Mouse (Mus musculus): ENCODE results near the gene Safb. TPM values are rescaled to one million over a fixed set of nuclear protein-coding genes. Genes with fewer than 3 reads are reported as not detected.

The Safb gene
- 95.5 and 109 TPM in 2 replicates for polyA plus RNA-seq (2015; fragmentation: Nextera tagmentation; extraction: Ambion mirVana)

DNA sequence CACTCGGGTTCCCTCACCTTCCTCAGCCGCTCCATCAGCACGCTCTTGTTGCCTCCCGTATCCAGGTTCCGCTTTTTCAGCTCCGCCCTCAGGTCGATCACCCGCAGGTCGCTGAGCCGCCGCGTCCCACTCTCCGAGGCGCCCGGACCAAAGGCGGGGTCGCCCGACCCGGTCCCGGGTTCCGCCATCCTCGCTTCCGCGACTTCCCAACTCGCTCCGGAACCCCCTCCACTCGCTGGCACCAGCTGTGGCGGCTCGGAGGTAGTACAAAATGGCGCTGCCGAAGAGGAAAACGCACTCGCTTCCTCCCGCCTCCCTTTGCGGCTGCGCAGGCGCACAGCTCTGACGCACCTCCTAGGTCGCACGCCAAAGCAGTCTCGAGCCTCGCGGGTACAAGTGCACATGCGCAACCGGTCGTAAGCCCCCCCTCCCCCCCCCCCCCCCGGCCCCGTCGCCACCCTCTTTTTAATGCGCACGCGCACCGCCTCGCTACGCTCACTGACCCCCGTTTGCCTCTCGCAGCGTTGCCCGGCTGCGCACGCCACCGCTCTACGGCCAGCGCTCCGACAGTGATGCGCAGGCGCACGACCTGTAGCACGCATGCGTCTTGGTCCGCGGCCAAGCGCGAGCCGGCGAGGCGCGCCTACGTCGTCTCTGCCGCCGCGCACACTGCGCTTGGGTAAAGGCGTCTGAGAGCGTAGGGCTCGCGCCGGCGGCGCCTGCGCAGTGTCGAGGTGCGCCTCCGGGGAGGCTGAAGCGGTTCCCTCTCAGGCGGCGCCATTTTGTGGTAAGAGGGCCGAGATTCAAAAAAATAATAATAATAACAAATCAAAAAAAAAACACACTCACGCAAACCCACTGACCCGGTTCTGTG, at the start of gene Safb, which contains the start of gene Safb2:
Safb (plus strand) TSS at position 569 of the 874 bp plus-strand sequence.
Safb2 (minus strand) TSS at position 329 of the 874 bp plus-strand sequence.
- H3K4me3 ChIP-seq (ENCODE audit: low read length) = peak within 1 kb of the TSS; percentile 86
- peak within 1 kb of the TSS; percentile 96 for H3K4me2 ChIP-seq (ENCODE audit: low read length)
- under 1% methylated on average over 90 of the region's 101 CpGs for WGBS
- peak; percentile 96 for ATAC-seq
- peaks cover 49% of the 10 kb centered on the region for H3K4me1 ChIP-seq (ENCODE audit: control insufficient read depth, insufficient read depth, low read depth, low read length)
- peaks cover 24% of the 10 kb centered on the region for H3K36me3 ChIP-seq (ENCODE audit: control insufficient read depth, insufficient read depth, low read length)
- peak within 1 kb of the TSS; percentile 89 for H3K9ac ChIP-seq (ENCODE audit: low read depth, low read length)
- H3K9me3 ChIP-seq (ENCODE audit: control insufficient read depth, low read length) = no peaks in the 10 kb centered on the region
- peak within 1 kb of the TSS; percentile 95 for H3K27ac ChIP-seq (ENCODE audit: low read depth, low read length)
- no peaks in the 10 kb centered on the region for H3K27me3 ChIP-seq (replicated peaks; ENCODE audit: control insufficient read depth, insufficient read depth, low read length)

DNA sequence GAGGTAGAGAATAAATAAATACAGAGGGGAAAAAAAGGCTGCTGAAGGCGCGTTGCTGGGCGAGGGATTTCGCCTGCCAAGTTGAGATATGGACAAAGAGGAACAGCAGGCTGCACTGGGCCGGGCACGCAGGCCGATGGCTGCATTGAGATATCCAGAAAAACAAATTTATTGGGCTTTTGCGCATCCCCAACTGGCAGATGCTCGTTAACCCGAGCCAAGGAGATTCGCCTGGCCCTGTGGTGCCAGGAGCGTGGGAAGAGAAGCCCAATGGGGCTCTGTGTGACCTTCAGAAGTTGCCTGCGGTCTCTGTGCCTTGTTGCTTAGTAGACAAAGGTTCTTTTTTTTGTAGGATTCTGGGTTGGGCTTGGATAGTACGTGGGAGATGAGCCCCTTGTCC, 48.4 kb upstream of the Safb start:
- no peaks in the 10 kb centered on the region for H3K36me3 ChIP-seq (ENCODE audit: control insufficient read depth, insufficient read depth, low read length)
- H3K9me3 ChIP-seq (ENCODE audit: control insufficient read depth, low read length) = no peaks in the 10 kb centered on the region
- peak; percentile 70; the same call in 1 of the 2 replicates for ATAC-seq
- H3K4me1 ChIP-seq (ENCODE audit: control insufficient read depth, insufficient read depth, low read depth, low read length) = peaks cover 10% of the 10 kb centered on the region
- H3K4me3 ChIP-seq (ENCODE audit: low read length) = no peak overlapping the region
- WGBS = 28% methylated on average over 14 of the region's 14 CpGs
- no peak overlapping the region for H3K4me2 ChIP-seq (ENCODE audit: low read length)
- no peaks in the 10 kb centered on the region for H3K27me3 ChIP-seq (replicated peaks; ENCODE audit: control insufficient read depth, insufficient read depth, low read length)
- H3K9ac ChIP-seq (ENCODE audit: low read depth, low read length) = no peak overlapping the region; the same call in 1 of the 2 replicates
- peak overlapping the region; percentile 76 for H3K27ac ChIP-seq (ENCODE audit: low read depth, low read length)

- Histone ChIP-seq H3K27me3 (replicated peaks; ENCODE audit: control insufficient read depth, insufficient read depth, low read length) (no peaks in the 10 kb centered on the region), H3K4me2 (ENCODE audit: low read length) (no peak overlapping the region), H3K27ac (ENCODE audit: low read depth, low read length) (peak overlapping the region; percentile 58), H3K9ac (ENCODE audit: low read depth, low read length) (no peak overlapping the region), H3K36me3 (ENCODE audit: control insufficient read depth, insufficient read depth, low read length) (no peaks in the 10 kb centered on the region), H3K4me3 (ENCODE audit: low read length) (no peak overlapping the region), H3K9me3 (ENCODE audit: control insufficient read depth, low read length) (no peaks in the 10 kb centered on the region), H3K4me1 (ENCODE audit: control insufficient read depth, insufficient read depth, low read depth, low read length) (peaks cover 10% of the 10 kb centered on the region)
- peak; percentile 57 for ATAC-seq
- WGBS = 28% methylated on average over 3 of the region's 3 CpGs
These were observed 47.8 kb upstream of the Safb start for GRCm38 (mm10) chr17:56536874-56537273.

GRCm38 (mm10) chr17:56537912-56538311, 46.7 kb upstream of the Safb start:
- 19% methylated on average over 8 of the region's 8 CpGs for WGBS
- peaks cover 10% of the 10 kb centered on the region for H3K4me1 ChIP-seq (ENCODE audit: control insufficient read depth, insufficient read depth, low read depth, low read length)
- ATAC-seq = peak; percentile 67
- H3K27ac ChIP-seq (ENCODE audit: low read depth, low read length) = 0 out of 2 replicates have a peak overlapping the region, but pooled peaks have one; percentile 24
- no peaks in the 10 kb centered on the region for H3K27me3 ChIP-seq (replicated peaks; ENCODE audit: control insufficient read depth, insufficient read depth, low read length)
- H3K4me2 ChIP-seq (ENCODE audit: low read length) = no peak overlapping the region
- no peak overlapping the region for H3K4me3 ChIP-seq (ENCODE audit: low read length)
- no peaks in the 10 kb centered on the region for H3K36me3 ChIP-seq (ENCODE audit: control insufficient read depth, insufficient read depth, low read length)
- no peaks in the 10 kb centered on the region for H3K9me3 ChIP-seq (ENCODE audit: control insufficient read depth, low read length)
- no peak overlapping the region for H3K9ac ChIP-seq (ENCODE audit: low read depth, low read length)

DNA sequence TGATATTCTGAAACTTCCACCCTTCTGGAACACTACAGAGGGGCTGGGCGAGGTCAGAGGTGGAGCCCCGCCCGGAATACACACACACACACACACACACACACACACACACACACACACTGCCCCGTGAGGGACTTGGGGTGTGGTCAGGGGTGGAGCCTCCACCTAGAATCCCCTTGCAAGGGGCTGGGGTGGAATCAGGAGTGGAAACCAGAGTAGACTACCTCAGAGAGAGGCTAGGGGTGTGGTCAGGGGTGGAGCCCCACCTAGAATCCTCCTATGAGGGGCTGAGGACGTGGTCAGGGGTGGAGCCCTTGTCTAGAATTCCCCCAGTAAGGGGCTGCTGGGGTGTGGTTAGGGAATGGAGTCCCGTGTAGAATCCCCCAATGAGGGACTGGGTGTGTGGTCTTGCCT, 44.1 kb upstream of the Safb start:
- Histone ChIP-seq H3K4me2 (ENCODE audit: low read length) (no peak overlapping the region), H3K27ac (ENCODE audit: low read depth, low read length) (no peak overlapping the region), H3K4me1 (ENCODE audit: control insufficient read depth, insufficient read depth, low read depth, low read length) (peaks cover 10% of the 10 kb centered on the region), H3K36me3 (ENCODE audit: control insufficient read depth, insufficient read depth, low read length) (no peaks in the 10 kb centered on the region), H3K9ac (ENCODE audit: low read depth, low read length) (no peak overlapping the region), H3K4me3 (ENCODE audit: low read length) (no peak overlapping the region), H3K9me3 (ENCODE audit: control insufficient read depth, low read length) (no peaks in the 10 kb centered on the region), H3K27me3 (replicated peaks; ENCODE audit: control insufficient read depth, insufficient read depth, low read length) (no peaks in the 10 kb centered on the region)
- WGBS = 46% methylated on average over 6 of the region's 6 CpGs
- ATAC-seq = no peak

- 21% methylated on average over 8 of the region's 8 CpGs for WGBS
- H3K27ac ChIP-seq (ENCODE audit: low read depth, low read length) = 0 out of 2 replicates have a peak overlapping the region, but pooled peaks have one; percentile 14
- H3K27me3 ChIP-seq (replicated peaks; ENCODE audit: control insufficient read depth, insufficient read depth, low read length) = no peaks in the 10 kb centered on the region
- H3K4me2 ChIP-seq (ENCODE audit: low read length) = no peak overlapping the region
- ATAC-seq = peak; percentile 35; the same call in 1 of the 2 replicates
- no peaks in the 10 kb centered on the region for H3K36me3 ChIP-seq (ENCODE audit: control insufficient read depth, insufficient read depth, low read length)
- peaks cover 13% of the 10 kb centered on the region for H3K4me1 ChIP-seq (ENCODE audit: control insufficient read depth, insufficient read depth, low read depth, low read length)
- no peaks in the 10 kb centered on the region for H3K9me3 ChIP-seq (ENCODE audit: control insufficient read depth, low read length)
- H3K4me3 ChIP-seq (ENCODE audit: low read length) = no peak overlapping the region
- H3K9ac ChIP-seq (ENCODE audit: low read depth, low read length) = no peak overlapping the region
These were observed 41.9 kb upstream of the Safb start for GRCm38 (mm10) chr17:56542736-56543135.

GRCm38 (mm10) chr17:56543684-56544224, 40.9 kb upstream of the Safb start:
- WGBS = 86% methylated on average over 3 of the region's 3 CpGs
- ATAC-seq = no peak
- no peak overlapping the region for H3K4me3 ChIP-seq (ENCODE audit: low read length)

GRCm38 (mm10) chr17:56544699-56545387, 39.8 kb upstream of the Safb start:
- no peak overlapping the region for H3K4me3 ChIP-seq (ENCODE audit: low read length)
- peaks cover 13% of the 10 kb centered on the region for H3K4me1 ChIP-seq (ENCODE audit: control insufficient read depth, insufficient read depth, low read depth, low read length)
- no peaks in the 10 kb centered on the region for H3K27me3 ChIP-seq (replicated peaks; ENCODE audit: control insufficient read depth, insufficient read depth, low read length)
- no peak overlapping the region for H3K9ac ChIP-seq (ENCODE audit: low read depth, low read length)
- H3K36me3 ChIP-seq (ENCODE audit: control insufficient read depth, insufficient read depth, low read length) = no peaks in the 10 kb centered on the region
- no peak for ATAC-seq
- H3K27ac ChIP-seq (ENCODE audit: low read depth, low read length) = no peak overlapping the region
- H3K4me2 ChIP-seq (ENCODE audit: low read length) = no peak overlapping the region
- H3K9me3 ChIP-seq (ENCODE audit: control insufficient read depth, low read length) = no peaks in the 10 kb centered on the region
- 72% methylated on average over 7 of the region's 7 CpGs for WGBS

More at GRCm38 (mm10) chr17:56543684-56544224, 40.9 kb upstream of the Safb start:
- no peak overlapping the region for H3K9ac ChIP-seq (ENCODE audit: low read depth, low read length)
- no peaks in the 10 kb centered on the region for H3K27me3 ChIP-seq (replicated peaks; ENCODE audit: control insufficient read depth, insufficient read depth, low read length)
- H3K27ac ChIP-seq (ENCODE audit: low read depth, low read length) = no peak overlapping the region
- no peaks in the 10 kb centered on the region for H3K9me3 ChIP-seq (ENCODE audit: control insufficient read depth, low read length)
- no peak overlapping the region for H3K4me2 ChIP-seq (ENCODE audit: low read length)
- H3K4me1 ChIP-seq (ENCODE audit: control insufficient read depth, insufficient read depth, low read depth, low read length) = peaks cover 13% of the 10 kb centered on the region
- H3K36me3 ChIP-seq (ENCODE audit: control insufficient read depth, insufficient read depth, low read length) = no peaks in the 10 kb centered on the region

DNA sequence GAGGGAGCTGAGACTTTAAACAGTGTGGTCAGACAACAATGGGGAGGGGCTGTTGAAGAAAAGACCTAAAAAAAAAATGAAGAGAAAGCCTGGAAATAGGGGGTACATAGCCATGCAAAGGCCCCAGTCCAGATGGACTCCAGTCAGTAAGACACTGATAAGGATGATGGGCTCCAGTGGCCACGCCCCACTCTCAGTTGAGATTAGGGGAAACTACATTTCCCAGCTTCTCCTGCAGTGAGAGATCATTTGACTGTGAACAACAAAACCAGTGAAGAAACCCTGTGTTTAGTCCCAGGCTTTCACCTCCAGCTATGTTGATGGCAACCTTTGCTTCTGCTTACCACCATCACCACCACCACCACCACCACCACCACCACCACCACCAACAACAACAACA, 38.7 kb upstream of the Safb start:
- Histone ChIP-seq H3K27me3 (replicated peaks; ENCODE audit: control insufficient read depth, insufficient read depth, low read length) (no peaks in the 10 kb centered on the region), H3K36me3 (ENCODE audit: control insufficient read depth, insufficient read depth, low read length) (no peaks in the 10 kb centered on the region), H3K4me3 (ENCODE audit: low read length) (no peak overlapping the region), H3K9me3 (ENCODE audit: control insufficient read depth, low read length) (no peaks in the 10 kb centered on the region), H3K4me1 (ENCODE audit: control insufficient read depth, insufficient read depth, low read depth, low read length) (peaks cover 13% of the 10 kb centered on the region), H3K27ac (ENCODE audit: low read depth, low read length) (no peak overlapping the region), H3K4me2 (ENCODE audit: low read length) (no peak overlapping the region), H3K9ac (ENCODE audit: low read depth, low read length) (no peak overlapping the region)
- WGBS = 100% methylated on average over 1 of the region's 1 CpGs
- no peak for ATAC-seq
